Mouse (Mus musculus): ENCODE measurements around the gene Sorl1. TPM values are rescaled to one million over a fixed set of nuclear protein-coding genes. Genes with fewer than 3 reads are reported as not detected.
A peak's percentile ranks its signal among the peaks of the same experiment; 100 is the strongest.

Sorl1 gene
- polyA plus RNA-seq, 1 experiment from 2014 or later: 2.8 TPM

DNA sequence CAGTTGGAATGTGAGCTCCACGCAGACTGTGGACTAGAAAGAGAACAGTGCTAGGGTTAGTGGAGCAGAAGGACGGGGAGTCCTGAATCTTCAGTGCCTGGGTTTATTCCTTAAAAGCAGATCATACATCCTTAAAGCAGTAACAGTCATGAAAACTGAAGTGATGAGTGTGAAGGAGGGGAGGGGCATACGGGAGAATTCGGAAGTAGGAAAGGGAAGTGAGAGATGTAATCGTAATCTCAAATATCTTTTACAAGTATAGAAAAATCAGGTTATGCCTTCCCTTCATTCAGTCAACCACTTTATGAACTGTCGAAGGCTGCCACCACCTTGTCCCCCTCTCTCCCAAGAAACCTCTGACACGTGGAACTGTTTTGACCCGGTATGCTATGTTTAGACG, 165.8 kb downstream of the Sorl1 start:
- 90% methylated on average over 9 of the region's 9 CpGs for WGBS
- Histone ChIP-seq H3K27ac (ENCODE audit: low read depth, low read length) (no peak overlapping the region), H3K9me3 (ENCODE audit: control insufficient read depth) (no peaks in the 10 kb centered on the region), H3K4me1 (replicated peaks; ENCODE audit: control insufficient read depth, insufficient read depth, low read length) (no peaks in the 10 kb centered on the region), H3K4me2 (replicated peaks; ENCODE audit: low read depth) (no peak overlapping the region), H3K27me3 (replicated peaks; ENCODE audit: control insufficient read depth, insufficient read depth, low read length) (no peaks in the 10 kb centered on the region), H3K4me3 (ENCODE audit: low read depth, low read length) (no peak overlapping the region), H3K9ac (ENCODE audit: low read depth, low read length) (no peak overlapping the region), H3K36me3 (ENCODE audit: control insufficient read depth, insufficient read depth) (no peaks in the 10 kb centered on the region)
- no peak for ATAC-seq
- TF ChIP-seq CTCF (IDR thresholded peaks at IDR 0.05; ENCODE audit: low read depth): no peak

GRCm38 (mm10) chr9:41953486-41953885, 170.6 kb downstream of the Sorl1 start:
- H3K4me2 ChIP-seq (replicated peaks; ENCODE audit: low read depth): no peak overlapping the region
- H3K36me3 ChIP-seq (ENCODE audit: control insufficient read depth, insufficient read depth): no peaks in the 10 kb centered on the region
- H3K4me3 ChIP-seq (ENCODE audit: low read depth, low read length): no peak overlapping the region
- H3K27me3 ChIP-seq (replicated peaks; ENCODE audit: control insufficient read depth, insufficient read depth, low read length): no peaks in the 10 kb centered on the region
- no peak overlapping the region for H3K27ac ChIP-seq (ENCODE audit: low read depth, low read length)
- WGBS: 15% methylated on average over 8 of the region's 8 CpGs
- no peaks in the 10 kb centered on the region for H3K9me3 ChIP-seq (ENCODE audit: control insufficient read depth)
- peak; percentile 76 for TF ChIP-seq CTCF (IDR thresholded peaks at IDR 0.05; ENCODE audit: low read depth)
- ATAC-seq: no peak
- no peaks in the 10 kb centered on the region for H3K4me1 ChIP-seq (replicated peaks; ENCODE audit: control insufficient read depth, insufficient read depth, low read length)
- H3K9ac ChIP-seq (ENCODE audit: low read depth, low read length): no peak overlapping the region

DNA sequence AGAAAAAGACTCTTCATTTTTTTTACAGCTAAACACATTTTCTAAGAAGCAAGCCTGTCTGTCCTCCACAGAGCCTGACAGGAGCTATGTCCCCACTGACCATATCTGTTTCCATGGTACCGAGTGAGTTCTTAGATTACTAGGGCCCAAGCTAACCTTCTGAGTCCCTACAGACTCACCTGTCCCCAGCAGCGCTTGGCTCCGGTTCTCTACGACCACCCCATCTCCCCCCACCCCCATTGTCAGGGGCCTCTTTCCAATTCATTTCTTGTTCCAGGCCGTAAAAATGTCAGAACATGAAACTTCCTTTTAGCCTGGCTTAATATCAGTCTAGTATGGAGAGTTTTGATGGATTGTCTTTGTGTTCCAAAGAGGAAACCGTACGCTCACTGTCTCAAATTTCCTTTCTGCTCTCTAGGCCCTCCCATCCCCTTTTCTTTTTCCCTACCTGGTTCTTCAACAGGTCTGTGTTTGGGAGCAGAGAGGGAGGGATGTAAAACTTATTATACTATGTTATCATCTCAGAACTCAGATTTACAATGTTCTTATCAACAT, 171.4 kb downstream of the Sorl1 start:
- 66% methylated on average over 7 of the region's 7 CpGs for WGBS

DNA sequence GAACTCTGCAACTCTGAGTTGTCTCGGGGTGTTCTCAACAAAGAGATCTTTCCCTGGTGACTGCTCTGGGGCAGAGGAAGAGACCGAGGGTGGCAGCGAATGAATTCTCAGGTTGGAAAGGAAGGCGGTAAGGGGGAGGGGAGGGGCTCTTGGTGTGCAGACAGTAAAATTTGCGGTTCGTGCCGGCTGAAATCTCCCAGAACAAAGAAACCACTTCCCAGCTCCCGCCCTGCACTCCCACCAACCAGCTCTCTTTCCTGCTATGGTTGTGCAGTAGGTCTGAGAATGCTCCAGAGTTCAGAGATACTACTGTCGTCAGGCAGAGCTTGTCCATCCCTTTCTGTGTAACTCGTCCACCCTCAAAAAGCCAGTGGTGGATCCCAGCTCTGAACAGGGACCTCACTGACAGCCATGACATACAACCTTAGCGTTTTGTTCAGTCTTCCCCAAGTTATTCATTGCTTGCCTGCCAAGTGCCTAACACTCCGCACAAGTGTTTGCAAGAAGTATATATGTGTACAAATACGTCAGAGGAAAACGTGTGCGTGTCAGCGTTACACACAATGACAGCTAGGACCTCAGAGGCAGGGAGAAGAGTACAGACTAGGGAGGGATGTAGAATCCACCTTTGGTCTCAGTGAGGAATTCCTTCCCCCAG, 172.5 kb downstream of the Sorl1 start:
- no peak overlapping the region for H3K27ac ChIP-seq (ENCODE audit: low read depth, low read length)

More for the DNA sequence above, 171.4 kb downstream of the Sorl1 start:
- TF ChIP-seq CTCF (IDR thresholded peaks at IDR 0.05; ENCODE audit: low read depth): no peak
- Histone ChIP-seq H3K27me3 (replicated peaks; ENCODE audit: control insufficient read depth, insufficient read depth, low read length) (no peaks in the 10 kb centered on the region), H3K4me3 (ENCODE audit: low read depth, low read length) (no peak overlapping the region), H3K4me1 (replicated peaks; ENCODE audit: control insufficient read depth, insufficient read depth, low read length) (no peaks in the 10 kb centered on the region), H3K9ac (ENCODE audit: low read depth, low read length) (no peak overlapping the region), H3K4me2 (replicated peaks; ENCODE audit: low read depth) (no peak overlapping the region), H3K9me3 (ENCODE audit: control insufficient read depth) (no peaks in the 10 kb centered on the region), H3K36me3 (ENCODE audit: control insufficient read depth, insufficient read depth) (no peaks in the 10 kb centered on the region), H3K27ac (ENCODE audit: low read depth, low read length) (no peak overlapping the region)
- no peak for ATAC-seq

GRCm38 (mm10) chr9:41950991-41951451, 173.1 kb downstream of the Sorl1 start:
- TF ChIP-seq CTCF (IDR thresholded peaks at IDR 0.05; ENCODE audit: low read depth): peak; percentile 97
- under 1% methylated on average over 21 of the region's 21 CpGs for WGBS
- Histone ChIP-seq H3K9ac (ENCODE audit: low read depth, low read length) (peak overlapping the region; percentile 18), H3K36me3 (ENCODE audit: control insufficient read depth, insufficient read depth) (no peaks in the 10 kb centered on the region), H3K4me1 (replicated peaks; ENCODE audit: control insufficient read depth, insufficient read depth, low read length) (no peaks in the 10 kb centered on the region), H3K4me2 (replicated peaks; ENCODE audit: low read depth) (peak overlapping the region; percentile 70), H3K4me3 (ENCODE audit: low read depth, low read length) (peak overlapping the region; percentile 37), H3K9me3 (ENCODE audit: control insufficient read depth) (no peaks in the 10 kb centered on the region), H3K27me3 (replicated peaks; ENCODE audit: control insufficient read depth, insufficient read depth, low read length) (no peaks in the 10 kb centered on the region), H3K27ac (ENCODE audit: low read depth, low read length) (peak overlapping the region; percentile 37)
- peak; percentile 75 for ATAC-seq

More for the DNA sequence above, 172.5 kb downstream of the Sorl1 start:
- H3K4me1 ChIP-seq (replicated peaks; ENCODE audit: control insufficient read depth, insufficient read depth, low read length): no peaks in the 10 kb centered on the region
- no peaks in the 10 kb centered on the region for H3K9me3 ChIP-seq (ENCODE audit: control insufficient read depth)
- TF ChIP-seq CTCF (IDR thresholded peaks at IDR 0.05; ENCODE audit: low read depth): no peak
- 16% methylated on average over 16 of the region's 16 CpGs for WGBS
- ATAC-seq: peak; percentile 28; the same call in 1 of the 2 replicates
- no peaks in the 10 kb centered on the region for H3K36me3 ChIP-seq (ENCODE audit: control insufficient read depth, insufficient read depth)
- peak overlapping the region; percentile 11; the same call in 1 of the 2 replicates for H3K9ac ChIP-seq (ENCODE audit: low read depth, low read length)
- no peaks in the 10 kb centered on the region for H3K27me3 ChIP-seq (replicated peaks; ENCODE audit: control insufficient read depth, insufficient read depth, low read length)
- H3K4me2 ChIP-seq (replicated peaks; ENCODE audit: low read depth): peak overlapping the region; percentile 70
- peak overlapping the region; percentile 37 for H3K4me3 ChIP-seq (ENCODE audit: low read depth, low read length)

DNA sequence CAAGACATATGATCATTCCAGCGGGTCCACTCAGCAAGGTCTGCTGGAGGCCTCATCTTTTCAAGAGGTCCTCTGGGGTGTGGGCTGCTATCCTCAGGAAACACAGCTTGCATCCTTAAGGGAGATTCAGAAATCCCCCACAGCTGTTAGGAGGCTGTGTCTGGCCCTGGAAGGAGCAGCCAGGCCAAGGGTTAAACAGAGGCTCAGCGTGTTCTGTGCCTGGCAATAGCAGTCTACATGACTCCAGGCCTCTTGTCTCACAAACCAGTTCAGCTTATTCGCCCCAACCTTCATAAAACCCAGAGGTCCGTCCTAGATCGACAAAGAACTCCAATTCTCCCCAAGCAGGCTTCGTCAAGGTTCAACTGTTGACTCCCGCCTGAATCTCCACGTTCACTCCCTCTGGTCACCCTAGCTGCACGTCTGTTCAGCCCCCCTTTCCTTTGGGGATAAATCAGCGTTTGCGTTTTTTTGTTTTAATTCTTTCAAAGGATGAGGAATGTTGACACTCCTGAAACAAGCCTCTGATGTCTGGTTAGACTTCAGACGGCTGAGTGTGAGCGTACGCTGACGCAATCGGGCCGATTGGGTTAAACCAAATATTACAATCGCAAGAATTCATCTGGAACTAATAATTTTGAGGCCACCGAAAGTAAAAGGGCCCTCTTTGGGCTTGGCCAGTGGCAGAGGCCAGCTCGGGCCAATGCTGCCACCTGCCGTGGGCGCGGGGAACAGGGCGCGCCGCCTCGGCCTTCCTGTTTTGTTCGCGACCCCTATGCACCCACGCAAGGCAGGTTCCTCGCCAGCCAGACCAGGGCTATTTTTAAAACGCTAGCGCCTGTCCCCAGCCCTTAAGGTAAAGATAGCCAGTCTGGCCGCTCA, 173.7 kb downstream of the Sorl1 start:
- H3K9ac ChIP-seq (ENCODE audit: low read depth, low read length): peak overlapping the region; percentile 18; the same call in 1 of the 2 replicates
- H3K27me3 ChIP-seq (replicated peaks; ENCODE audit: control insufficient read depth, insufficient read depth, low read length): no peaks in the 10 kb centered on the region
- peak; percentile 92 for TF ChIP-seq CTCF (IDR thresholded peaks at IDR 0.05; ENCODE audit: low read depth)
- H3K36me3 ChIP-seq (ENCODE audit: control insufficient read depth, insufficient read depth): no peaks in the 10 kb centered on the region
- peak overlapping the region; percentile 70 for H3K4me2 ChIP-seq (replicated peaks; ENCODE audit: low read depth)
- peak; percentile 83 for ATAC-seq
- peak overlapping the region; percentile 37 for H3K4me3 ChIP-seq (ENCODE audit: low read depth, low read length)
- H3K27ac ChIP-seq (ENCODE audit: low read depth, low read length): peak overlapping the region; percentile 37
- no peaks in the 10 kb centered on the region for H3K4me1 ChIP-seq (replicated peaks; ENCODE audit: control insufficient read depth, insufficient read depth, low read length)
- no peaks in the 10 kb centered on the region for H3K9me3 ChIP-seq (ENCODE audit: control insufficient read depth)
- WGBS: 10% methylated on average over 34 of the region's 34 CpGs

Measured in intestine, postnatal 0 days (tissue).